Mouse (Mus musculus) Muller cell, postnatal 12 days (primary cell): ENCODE measurements around the gene Pgls.
A peak's percentile ranks its signal among the peaks of the same experiment; 100 is the strongest.

Experiments
- DNase-seq: peaks from one replicate; pipeline ENCODE4 v3.0.0-alpha.2; 2015; ENCODE audit errors: inconsistent ontology term

Gene Pgls

DNA sequence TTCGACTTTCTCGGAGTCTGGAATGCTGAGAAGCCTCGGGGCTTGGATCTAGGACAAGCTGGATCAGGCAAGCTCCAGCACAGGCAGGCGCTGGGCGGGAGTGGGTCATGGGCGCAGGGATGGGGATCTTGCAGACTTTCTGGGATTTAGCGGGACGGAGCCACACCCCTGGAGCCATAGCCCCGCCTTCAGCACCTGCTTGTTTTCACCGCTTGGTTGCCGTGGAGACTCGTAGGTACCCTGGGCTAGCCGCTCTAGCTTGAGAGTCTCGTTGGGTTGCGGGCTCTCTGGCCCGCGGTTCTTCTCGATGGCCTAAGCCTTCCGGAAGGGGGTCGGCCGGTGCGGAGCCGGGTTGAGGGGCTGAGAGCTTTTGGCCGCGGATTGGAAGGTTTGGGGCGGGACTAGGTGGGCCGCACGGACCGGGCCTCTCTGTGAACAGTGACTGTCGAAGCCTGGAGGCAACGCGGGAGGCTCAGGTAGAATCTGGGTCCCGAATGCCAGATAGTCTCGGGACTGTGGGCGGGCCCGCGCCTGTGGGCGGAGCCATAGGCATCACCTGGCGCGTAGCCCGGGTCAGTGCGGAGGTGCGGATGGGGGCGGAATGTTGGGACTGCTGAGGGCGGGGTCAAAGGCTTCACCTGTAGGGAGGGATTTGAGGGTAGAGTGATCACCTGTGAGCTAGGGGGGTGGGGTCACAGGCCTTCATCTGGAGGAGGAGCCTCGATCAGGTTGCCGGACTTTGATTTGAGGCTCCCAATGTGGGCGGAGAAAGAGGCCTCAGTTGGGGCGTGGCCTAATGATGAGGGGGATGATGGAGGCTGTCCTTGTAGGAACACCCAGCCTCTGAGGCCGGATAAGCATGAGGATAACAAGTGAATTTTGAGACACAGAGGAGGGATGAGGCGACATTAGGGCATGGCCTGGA lies 22.3 kb upstream of the Pgls start:
- peak; percentile 89 for DNase-seq

DNA sequence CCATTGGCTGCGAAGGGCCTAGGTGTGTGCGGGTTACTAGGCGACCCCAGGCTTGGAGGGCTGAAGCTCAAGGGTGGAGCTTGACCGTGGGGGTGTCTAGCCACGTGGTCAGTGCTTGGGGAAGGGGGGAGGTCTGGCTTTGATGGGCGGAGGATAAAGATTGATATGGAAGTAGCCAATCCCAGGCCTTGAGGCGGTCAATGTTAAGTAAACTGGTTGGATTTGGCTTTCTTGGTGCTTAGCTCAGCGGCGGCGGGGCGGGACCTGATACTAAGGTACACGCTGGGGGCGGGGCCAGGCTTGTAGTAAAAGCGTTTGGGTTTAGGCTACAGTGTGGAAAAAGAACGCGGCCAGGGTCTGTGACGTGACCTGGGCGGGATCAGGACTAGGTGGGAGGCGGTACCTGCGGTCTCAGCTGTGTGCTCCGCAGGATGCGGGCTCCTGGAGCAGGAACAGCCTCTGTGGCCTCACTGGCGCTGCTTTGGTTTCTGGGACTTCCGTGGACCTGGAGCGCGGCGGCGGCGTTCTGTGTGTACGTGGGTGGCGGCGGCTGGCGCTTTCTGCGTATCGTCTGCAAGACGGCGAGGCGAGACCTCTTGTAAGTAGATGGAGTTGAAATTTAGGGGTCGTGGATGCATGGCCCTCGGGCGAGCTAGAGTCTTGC lies 21.6 kb upstream of the Pgls start:
- peak; percentile 100 for DNase-seq

GRCm38 (mm10) chr8:71572077-71572476 lies 19.9 kb upstream of the Pgls start:
- peak; percentile 51 for DNase-seq

DNA sequence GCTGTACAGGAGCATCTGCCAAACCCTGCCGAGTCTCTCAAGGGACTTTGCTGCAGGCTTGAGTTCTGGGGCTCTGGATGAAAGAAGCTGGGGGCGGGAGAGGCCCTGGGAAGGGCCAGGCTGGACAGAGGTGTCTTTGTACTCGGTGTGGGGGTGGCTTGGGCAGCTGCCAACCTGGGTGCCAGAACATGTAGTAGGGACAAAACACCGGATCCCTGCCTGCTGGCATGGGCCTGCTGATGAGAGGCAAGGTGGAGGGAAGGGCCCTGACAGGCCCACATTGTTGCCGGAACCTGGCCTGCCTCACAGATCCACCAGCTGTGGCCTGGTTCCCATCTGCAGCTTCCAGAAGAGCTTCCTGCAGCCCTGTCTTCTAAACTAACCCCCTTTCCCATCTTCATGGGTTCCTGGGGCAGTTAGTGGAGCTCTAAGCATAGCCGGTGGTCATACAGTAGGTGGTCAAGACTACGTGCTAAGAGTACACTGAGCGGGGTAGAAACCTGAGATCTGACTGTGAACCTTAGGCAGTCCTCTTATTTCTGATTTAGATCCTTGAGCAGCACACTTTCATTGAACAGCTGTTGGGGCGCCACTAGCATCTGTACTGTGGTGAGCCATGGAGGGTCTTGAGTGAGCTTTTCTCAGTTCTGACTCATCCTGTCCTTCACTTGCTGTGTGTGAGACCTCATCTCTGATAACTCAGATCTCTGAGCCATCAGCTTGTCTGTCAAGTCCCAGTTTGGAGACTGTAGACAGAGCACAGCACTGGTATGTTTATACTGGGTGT lies 18.9 kb upstream of the Pgls start:
- peak; percentile 100 for DNase-seq

GRCm38 (mm10) chr8:71574426-71574825 lies 17.6 kb upstream of the Pgls start:
- DNase-seq, result no peak

GRCm38 (mm10) chr8:71575020-71575419 lies 17.0 kb upstream of the Pgls start:
- DNase-seq, result no peak

DNA sequence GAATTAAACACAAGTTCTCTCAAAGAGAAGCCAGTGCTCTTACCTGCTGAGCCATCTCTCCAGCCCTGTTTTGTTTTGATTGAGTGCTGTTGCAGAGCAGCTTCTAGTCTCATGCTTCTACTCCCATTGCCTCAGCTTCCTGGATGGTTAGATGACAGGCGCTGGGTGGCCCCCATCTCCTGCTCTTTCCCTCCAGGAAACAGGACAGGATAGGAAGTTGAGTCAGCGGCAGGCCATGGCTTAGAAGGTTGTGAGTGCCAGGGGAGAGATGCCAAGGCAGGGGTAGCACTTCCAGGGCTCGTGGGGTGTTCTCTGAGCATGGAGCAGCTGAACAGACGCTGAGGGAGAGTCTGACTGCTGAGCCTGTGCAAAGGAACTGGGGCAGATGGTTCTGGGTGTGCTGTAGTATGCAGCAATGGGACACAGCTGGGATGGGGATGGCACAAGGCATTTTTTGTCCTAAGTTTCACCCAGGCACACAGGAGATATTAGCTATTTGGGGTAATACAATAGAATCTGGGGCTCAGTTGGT lies 14.1 kb upstream of the Pgls start:
- DNase-seq, result no peak

GRCm38 (mm10) chr8:71579009-71579408 lies 13.0 kb upstream of the Pgls start:
- peak; percentile 71 for DNase-seq

DNA sequence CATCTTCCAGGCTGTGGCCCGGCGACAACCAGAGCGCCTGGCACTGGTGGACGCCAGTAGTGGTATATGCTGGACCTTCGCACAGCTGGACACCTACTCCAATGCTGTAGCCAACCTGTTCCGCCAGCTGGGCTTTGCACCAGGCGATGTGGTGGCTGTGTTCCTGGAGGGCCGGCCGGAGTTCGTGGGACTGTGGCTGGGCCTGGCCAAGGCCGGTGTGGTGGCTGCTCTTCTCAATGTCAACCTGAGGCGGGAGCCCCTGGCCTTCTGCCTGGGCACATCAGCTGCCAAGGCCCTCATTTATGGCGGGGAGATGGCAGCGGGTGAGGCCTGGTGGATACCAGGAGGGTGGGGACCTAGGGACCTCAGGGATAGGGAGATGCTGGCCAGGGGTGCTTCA lies 12.5 kb upstream of the Pgls start:
- DNase-seq, result no peak

- peak; percentile 58 for DNase-seq
Measured at GRCm38 (mm10) chr8:71580201-71580600, 11.8 kb upstream of the Pgls start.

DNA sequence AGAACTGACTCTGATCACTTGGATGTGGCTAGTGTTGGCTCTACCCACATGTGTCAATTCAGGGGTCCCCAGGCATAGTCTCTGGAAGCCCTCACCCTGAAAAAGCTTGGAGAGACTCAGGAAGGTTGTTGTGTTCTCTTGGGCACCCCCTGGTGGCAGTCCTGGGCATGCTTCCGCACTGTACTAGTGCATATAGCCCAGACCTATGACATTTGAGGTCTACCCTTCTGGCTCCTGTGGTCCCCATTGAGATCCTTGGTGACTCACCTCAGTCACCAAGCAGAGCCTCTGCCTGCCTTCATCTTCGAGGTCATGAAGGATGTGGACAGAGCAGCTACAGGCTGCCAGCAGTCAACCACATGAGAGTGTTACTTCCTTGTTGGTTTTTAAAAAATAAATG lies 5.1 kb upstream of the Pgls start:
- DNase-seq, result peak; percentile 57

DNA sequence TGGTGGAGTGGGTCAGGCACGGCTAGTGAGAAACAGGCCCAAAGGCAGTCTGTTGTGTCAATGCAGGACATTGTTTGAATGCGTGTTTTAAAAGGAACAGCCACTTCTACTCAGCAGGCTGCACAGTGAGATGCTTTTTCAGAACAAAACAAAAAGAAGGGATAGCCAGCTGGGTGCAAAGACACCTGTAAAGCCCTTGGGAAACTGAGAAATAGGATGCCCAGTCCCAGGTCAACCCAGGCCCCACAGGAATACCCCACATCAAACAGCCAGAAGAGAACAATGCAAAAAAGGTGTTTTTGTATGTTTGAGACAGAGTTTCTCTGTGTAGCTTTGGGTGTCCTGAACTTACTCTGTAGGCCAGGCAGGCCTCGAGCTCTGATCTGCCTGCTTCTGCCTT lies 3.2 kb upstream of the Pgls start:
- no peak for DNase-seq

DNA sequence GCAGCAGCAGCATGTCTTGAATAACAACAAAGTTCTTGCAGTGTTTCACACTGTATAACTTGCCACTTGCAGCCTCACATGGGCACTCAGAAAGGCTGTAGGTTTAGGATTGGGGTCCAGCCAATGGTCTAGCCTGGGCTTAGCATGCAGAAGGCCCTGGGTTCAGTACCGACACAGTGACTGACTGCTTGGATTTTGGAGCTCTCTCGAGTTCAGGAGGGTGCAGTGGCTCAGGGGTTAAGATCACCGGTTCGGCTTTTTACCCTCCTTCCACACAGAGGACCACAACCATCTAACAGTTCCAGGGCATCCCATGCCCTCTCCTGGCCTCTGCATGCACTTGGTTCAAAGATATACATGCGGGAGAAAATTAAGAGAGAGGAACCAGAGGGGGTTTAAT lies 959 bp upstream of the Pgls start:
- no peak for DNase-seq

DNA sequence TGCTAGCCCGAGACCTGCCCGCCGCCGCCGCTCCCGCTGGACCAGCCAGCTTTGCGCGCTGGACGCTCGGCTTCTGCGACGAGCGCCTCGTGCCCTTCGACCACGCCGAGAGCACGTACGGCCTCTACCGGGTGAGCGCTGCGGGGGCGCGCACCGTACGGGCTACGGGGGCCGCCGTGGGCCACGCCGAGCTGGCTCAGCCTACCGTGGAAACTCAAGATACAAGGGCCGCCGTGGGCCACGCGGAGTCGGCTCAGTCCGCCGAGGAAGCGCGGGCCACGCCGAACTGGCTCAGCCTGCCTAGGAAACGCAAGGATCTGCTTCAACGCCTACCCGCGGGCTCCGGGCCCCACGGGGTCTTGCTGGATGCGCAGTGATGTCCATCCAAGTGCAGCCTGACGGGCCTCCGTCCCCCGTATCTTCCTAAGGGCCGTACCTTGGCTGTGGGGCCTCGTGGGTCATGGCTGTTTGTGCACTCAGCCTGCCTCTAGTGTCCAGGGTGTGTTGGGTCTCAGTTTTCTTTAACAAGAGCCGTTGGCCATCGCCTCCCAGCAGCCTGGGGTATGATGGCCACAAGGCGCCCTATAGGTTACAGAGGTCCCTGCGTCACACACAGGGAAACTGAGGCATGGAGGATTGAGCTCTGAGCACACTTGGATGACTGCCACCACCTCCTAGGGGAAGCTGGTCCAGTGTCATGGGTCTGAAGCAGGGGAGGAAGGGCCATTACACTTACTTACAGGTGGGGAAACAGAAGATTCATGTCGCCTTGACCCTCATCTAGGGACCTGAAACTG lies 596 bp downstream of the Pgls start:
- no peak for DNase-seq

- no peak for DNase-seq
Measured at GRCm38 (mm10) chr8:71593556-71594323, 1.8 kb downstream of the Pgls start.

DNA sequence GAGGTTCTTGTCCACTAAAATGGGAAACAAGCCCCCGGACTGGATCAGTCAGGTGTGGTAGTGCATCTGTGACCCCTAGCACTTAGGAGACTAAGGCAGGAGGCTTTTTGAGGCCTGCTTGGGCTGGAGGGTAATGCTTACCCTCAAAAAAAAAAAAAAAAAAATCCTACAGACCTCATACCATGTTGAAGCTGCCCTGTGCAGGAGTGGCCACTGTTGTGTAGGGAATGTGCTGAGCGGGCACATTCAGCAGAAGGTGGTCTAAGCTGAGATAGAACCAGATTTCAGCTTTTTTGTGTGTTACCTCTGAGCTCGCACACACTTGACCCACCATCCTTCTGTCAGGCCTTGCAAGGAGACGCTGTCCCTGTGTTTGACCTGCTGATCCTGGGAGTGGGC lies 2.3 kb downstream of the Pgls start:
- DNase-seq, result no peak

DNA sequence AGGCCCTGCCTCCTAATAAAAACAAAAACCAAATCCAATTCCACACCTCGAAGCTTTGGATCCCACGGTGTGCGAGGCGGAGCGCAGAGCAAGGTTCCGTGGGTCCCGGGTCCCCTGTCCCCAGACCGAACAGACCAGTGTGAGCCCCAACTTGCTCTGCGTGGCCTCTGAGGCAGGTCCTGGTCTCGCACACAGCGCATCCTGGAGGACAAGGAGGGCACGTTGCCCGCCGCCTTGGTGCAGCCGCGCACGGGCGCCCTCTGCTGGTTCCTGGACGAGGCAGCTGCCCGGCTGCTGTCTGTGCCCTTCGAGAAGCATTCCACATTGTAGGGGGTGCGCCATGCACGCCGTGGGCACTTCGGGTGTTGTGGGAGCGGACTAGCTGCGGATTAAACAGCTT lies 3.9 kb downstream of the Pgls start:
- peak; percentile 85 for DNase-seq

DNA sequence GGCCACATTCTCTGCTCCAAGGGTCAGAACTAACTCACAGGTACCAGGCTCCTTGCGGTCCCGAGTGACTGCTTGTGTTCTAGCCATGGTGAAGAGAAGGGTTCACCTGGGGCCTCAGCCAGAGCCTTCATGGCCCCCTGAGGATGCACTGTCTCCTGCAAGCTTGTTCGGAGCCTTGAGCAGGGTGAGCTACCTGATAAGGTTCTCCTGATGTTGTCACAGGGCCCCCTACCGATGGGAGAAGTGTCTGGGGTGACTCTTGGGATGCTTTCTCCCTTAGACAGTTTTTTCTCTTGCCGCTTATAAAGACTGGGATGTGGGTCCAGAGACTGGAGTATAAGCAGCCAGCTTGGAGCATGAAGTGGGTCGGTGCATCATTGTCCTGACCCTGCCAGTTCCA lies 4.4 kb downstream of the Pgls start:
- no peak for DNase-seq

GRCm38 (mm10) chr8:71596798-71597197 lies 4.8 kb downstream of the Pgls start:
- DNase-seq, result no peak

- no peak for DNase-seq
Measured at GRCm38 (mm10) chr8:71597451-71597850, 5.5 kb downstream of the Pgls start, which contains the start of gene Fam129c. Gene Fam129c, plus strand, starts transcription at chr8:71597648.
